Mouse (Mus musculus): ENCODE measurements at regions not wholly inside any gene's neighbourhood (a gene's known extent, or its start where the extent isn't known, plus 50 kb on each side); places are given as distances from the start of the nearest gene placed in this dataset.

DNA sequence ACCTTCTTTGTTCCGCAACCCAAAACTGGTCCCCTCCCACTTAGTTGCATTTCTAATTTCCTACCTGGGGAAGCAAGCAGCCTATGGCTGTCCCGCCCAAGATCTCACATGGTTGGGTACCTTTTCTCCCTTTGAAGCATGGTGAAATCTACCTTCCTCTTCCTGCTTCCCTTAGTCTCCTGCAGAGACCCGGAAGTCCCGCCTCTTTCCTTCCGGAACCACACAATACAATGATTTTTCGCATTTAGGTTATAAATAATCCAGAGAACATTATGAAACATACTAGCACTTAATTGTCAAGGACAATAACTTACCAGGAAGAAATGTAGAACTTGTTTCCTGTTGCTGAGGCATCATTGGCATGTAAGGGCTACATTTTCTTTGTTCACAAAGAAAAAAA is 58.8 kb downstream of the 1700009N14Rik start:
- no peak for DNase-seq

DNA sequence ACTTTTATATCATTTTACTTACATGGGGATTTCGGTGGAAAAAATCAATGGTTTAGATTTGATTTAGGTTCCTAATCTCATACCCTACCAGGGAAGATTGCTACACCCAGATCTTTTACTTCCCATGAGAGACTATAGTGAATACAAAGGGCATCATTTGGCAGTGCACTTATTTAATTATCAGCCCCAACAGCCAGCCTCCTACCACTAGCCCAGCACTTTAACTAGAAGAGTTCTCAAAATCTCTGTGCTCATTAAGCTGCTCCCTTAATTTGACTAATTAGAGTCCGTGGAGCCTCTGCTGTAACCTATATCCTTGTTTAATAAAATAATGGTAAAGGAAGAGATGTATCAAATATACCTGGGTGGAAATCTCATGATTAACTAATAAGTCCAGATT is 77.4 kb downstream of the 1700009N14Rik start:
- DNase-seq, result no peak

DNA sequence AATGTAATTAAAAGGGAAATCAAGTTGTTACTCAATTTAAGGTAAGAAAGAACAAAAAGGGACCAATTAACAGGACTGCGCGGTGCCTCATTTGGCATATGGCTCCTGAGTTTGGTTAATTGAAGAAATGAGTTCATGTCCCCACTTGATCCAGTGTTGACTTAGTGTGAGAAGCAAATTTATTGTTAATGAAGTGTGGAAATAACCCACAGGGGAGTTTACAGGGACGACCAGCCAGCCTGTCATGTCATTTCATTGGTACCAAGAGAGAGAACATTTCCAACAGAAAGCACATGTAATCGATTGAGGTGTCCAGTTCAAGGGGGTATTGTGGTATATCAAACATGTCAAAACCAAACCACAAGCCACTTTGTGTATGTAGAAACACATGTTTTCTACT is 78.6 kb downstream of the 1700009N14Rik start:
- no peak for DNase-seq

DNA sequence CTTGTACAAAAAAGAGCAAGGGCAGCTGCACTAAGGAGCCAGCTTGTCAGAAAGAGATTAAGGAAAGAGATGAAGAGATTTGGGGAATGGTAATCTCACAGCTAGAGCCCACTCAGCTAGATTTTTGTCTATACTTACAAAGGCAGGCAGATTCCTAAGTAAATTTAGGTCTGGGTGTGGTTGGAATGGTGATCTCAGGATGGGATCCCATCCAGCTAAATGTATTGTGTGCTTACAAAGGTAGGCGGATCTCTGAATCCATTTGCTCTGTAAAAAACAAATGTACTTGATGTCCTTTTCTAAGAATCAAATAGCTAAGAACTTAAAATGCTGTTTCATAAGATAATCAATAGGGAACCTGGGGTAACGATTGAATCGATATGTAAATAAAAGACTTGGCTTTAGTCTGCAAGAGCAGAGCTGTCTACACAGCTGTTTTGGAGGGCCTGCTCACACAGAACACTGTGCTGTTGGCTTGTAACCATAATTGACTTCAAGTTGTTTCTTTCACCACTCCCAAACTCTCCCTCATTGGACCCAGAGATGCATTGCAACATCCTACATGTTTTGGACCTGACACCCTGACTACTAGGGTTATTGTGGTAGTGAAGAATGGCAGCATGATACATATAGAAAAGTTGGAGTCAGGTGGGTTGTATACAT is 106.1 kb downstream of the 1700009N14Rik start:
- DNase-seq, result no peak

DNA sequence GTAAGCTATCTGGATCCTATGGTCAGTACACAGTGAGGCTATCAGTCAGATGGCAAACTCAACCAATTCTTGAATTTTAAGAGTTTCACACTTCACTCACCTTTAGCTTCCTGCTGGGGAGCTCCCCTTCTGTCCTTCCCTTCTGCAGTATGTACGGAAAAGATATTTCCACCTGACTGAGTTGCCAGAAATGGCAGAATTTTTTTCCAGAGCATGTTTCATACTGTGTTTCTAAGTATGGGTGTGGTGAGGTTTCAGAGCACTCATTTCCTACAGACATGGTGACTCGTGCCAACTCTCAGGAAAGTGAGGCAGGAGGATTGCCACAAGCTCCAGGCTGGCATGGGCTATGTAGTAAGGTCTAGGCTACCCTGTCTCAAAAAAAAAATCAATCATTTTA is 147.3 kb downstream of the 1700009N14Rik start:
- DNase-seq, result no peak

DNA sequence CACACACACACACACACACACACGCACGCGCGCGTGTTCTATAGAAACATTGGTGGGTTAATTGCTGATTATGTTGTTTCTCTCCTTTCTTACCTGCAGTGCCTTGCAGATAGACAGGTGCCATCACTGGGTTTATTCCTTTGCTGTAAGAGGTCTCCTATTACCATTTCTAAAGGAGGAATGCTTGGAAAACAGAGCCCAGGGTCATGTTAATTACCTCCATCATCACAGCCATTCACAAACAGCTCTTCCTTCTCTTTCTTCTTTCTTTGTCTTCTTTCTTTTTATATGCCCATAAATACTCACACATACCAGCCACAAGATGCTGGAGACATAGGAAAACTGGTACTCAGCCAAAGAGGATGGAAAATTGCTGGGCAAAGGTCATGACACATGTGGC is 155.0 kb downstream of the 1700009N14Rik start:
- DNase-seq, result no peak

DNA sequence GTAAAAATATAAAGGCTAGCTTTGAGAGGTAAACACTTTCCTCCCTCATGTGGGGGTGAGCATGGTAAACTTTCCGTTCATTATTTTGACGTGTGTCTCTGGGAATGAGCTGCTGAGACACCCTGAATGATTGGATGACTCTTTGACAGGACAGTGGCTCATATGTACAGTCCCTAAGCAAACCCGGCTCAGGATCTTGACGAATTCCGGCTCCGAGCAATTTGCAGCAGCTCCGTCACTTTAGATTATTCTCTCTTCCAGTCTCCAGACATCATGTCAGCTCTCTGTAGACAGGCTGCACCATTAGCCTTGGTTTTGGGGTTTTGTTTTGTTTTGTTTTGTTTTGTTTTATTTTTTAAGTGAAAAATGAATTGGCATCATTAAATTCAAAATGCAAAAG is 194.0 kb downstream of the 1700009N14Rik start:
- no peak for DNase-seq

DNA sequence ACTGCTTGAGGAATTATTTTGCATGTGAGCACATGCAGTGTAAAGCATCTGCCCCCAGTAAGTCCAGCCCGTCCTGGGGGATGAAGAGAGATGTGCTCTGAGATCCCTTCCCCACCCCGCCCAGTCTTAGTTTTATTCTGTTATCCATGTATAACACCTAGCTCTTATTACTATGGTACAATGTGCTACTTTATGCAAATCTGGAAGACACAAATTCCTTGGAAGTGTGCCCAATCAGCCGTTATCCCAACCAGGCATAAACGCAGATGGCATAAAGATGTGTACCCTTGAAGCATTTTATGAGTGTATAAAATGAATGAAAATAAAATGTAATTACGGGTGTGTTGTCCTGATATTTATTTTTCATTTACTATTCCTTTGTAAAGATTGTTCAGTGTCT is 194.8 kb downstream of the 1700009N14Rik start:
- no peak for DNase-seq

DNA sequence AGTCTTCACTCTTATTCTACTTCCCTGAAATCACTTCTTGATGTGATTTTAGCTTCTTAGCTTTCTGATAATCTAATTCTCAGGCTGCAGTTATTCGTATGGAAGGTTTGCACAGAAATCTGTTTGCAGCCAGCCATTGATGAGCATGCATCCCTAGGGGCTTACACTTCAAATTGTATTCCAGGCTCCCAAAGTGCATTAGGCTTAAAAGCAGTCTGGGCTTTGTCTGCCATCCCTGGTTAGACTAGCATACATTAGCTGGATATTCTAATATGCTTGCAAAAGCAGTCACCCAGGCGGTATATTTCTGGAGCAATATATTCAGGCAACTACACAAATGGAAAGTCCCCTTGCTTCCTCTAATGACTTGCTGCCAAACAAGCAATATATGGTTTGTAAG is 210.4 kb downstream of the 1700009N14Rik start:
- no peak for DNase-seq

DNA sequence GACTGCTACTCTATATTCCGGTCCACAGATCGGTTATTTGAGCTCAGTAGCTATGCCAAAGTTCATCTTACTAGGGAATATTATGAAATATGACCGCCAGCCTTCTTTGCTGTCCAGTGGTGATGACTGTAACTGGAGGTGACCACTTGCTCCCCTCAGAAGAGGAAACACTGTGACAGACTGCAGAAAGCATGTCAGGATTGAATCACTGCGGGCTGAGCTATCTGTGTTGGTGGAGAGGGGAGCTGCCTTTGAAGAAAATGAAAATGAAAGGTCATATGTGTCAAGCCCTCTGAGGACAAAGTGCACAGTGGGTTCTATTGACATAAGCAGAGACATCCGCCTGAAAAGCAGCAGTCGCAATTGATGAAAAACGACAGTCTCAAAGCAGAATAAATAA is 222.5 kb downstream of the 1700009N14Rik start:
- no peak for DNase-seq

DNA sequence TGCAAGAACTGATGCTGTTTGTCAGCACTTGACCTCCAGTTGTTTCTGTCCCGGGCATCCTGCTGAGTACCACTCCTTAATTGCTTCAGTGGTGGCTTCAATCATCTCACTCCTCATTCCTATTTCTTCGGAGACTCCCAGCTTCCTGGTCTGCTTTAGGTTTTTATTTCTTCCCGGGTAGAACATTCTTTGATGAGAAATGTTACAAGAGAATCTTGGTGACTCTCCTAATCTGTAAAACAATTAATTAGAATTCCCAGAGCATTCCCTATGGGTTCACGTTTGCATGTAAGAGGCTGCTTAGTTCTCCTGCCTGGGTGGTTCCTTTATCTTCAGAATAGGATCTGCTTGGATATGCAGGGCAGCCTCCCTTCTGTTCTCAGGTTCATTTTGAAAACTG is 245.1 kb downstream of the 1700009N14Rik start:
- no peak for DNase-seq

DNA sequence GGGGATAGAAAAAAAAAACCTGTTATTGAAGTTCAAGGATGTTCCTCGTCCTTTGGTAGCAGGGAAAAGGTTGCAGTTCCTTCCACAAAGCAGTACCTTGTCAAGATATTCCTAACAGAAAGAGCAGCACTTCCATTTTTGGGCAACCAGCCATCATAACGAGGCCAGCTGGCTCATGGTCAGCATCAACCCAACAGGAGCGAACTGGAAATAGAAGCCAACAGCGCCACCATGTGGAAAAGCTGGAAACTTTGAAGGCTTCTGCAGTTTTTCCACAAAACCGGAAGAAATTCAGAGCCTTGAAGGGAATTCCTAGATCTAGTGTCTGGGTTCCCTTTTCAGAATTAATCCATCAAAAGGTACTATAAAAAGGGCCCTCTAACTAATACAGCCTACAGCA is 247.5 kb downstream of the 1700009N14Rik start:
- DNase-seq, result peak; percentile 77

DNA sequence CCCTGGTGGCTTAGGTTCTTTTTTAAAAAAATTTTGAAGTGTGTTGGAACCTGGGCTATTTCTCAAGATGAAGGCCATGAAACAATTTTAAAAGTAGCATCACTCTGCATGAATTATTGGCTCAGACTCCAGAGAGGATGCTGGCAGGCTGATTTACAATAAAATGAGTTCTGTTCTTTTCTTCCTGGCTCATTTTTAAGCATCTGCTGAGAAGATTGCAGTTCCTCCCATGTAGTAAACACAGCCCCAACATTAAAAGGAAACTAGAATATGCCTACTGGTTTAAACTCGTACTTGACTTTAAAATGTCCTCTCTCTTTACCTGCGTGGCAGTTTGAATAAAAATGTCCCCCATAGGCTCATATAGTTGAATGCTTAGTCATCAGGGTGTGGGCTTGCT is 249.3 kb downstream of the 1700009N14Rik start:
- no peak for DNase-seq

DNA sequence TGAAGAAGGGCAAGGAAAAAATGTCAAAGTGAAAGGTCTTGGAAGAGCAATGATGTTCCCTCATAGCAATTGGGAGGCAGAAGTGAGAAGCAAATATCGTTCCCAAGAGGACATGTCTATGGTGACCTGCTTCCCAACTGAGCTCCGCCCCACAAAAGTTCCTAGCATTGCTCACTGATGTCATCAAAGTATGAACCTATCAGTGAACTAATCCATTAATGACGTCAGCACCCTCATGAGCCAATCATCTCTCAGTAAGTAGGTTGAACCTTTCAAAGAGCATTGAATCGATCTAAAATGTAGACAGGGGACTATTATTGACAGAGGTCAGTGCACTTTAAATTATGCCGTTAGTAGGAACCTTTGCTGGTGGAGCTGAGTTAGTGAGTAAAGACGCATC is 267.4 kb downstream of the 1700009N14Rik start:
- no peak for DNase-seq

DNA sequence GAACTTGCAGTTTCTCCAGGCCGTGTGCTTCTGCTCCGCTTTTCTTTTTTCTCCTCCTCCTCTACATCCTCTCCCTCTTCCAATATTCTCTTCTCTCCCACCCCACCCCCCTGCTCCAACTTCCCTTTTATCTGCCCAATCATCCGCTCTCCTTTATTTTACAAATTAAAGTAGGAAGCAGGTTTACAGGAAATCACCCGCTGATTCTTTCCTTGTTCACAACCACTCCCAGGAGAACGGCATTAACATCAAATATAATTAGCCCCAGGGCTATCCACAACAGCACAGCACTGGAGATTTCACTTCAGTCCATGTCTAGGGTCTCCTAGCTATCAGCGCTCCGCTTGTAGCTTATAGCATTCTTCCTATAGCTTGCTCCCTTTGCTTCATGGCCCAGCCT is 268.6 kb downstream of the 1700009N14Rik start:
- no peak for DNase-seq

DNA sequence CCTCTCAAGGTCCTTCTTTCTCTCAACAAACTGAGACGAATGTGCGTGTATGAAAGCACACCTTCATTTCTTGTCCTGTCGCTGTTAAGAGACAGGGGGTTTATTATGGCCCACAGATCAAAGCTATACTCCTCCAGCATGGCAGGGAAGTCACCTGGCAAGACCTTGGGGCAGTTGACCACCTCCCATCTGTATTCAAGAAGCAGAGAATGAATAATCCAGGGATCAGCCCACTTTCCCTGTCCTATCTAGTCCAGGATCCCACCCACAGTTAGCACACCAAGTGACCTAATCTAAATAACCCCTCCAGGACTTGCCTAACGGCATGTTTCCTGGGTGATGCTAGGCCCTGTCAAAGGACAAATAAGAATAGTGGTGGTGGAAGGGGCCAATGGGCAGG is 269.9 kb downstream of the 1700009N14Rik start:
- no peak for DNase-seq

DNA sequence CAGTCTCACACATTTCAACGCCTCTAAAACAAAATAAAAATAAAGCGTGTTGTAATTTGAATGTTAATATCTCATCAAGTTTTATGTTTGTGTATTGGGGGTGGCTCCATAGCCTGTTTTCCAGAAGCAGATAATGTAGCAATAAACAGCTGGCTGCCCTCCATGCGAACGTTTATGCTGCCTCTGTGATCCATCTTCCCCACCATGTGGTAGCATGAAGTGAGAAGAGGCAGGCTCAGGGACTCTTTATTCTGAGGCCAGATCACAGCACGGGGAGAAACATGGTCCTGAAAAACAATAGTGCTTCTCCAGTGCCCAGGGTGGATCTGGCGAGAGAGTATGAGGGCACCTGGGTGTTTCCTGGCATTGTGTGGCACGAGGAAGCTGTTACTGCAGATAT is 271.4 kb downstream of the 1700009N14Rik start:
- DNase-seq, result no peak

DNA sequence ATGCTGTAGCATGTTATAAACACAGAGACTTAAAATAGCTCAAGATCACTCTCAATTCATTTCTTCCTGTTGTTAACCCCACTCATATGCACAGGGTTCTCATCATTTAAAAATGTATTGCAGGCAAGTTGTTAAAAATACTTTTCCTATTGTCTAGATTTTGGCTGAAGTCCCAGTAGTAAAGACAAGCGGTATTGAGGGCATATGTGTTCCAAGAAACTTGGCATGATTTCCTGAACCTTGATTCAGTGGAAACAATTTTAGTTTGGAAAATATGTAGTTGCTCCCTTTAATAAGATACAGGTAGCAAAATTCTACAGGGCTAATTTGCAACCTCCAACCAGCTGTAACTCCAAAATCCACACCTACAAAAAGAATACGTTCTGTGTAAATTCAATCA is 315.5 kb downstream of the 1700009N14Rik start:
- DNase-seq, result no peak

DNA sequence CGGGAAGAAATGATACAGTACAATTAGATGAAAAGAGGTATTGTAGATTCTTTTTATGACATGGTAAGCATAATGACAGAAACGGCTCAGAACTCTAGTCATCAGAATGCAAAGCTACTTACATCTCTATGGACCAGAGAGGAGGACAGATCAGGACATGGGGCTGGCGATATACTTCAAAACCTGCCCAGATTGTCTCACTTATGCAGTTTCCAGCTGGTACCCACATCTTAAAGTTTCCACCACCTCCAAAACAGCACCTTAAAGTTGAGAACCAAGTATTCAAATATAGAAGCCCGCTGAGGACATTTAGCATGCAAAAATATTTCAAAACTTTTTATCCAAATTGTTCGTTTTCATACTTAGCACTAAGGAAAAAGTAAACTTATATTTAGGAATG is 341.0 kb downstream of the 1700009N14Rik start:
- DNase-seq, result no peak

DNA sequence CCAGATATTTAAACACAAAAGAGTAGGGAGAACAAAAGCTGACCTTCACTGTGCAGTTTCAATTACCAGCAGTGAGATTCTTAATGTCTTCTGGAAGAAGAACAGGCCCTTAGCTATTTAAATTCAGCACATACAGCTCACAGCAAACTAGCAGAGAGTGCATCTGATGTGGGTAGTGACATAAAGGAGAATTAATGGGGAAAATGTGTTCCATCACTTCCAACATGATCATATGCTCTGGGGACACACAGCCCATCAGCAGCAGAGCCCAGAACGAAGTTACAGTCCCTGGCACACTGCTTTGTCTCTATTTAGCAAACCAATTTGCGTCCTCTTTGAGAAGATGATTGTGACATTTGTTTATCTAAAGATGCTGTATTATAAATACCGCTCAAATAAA is 332.9 kb upstream of the Aco1 start:
- DNase-seq, result no peak

DNA sequence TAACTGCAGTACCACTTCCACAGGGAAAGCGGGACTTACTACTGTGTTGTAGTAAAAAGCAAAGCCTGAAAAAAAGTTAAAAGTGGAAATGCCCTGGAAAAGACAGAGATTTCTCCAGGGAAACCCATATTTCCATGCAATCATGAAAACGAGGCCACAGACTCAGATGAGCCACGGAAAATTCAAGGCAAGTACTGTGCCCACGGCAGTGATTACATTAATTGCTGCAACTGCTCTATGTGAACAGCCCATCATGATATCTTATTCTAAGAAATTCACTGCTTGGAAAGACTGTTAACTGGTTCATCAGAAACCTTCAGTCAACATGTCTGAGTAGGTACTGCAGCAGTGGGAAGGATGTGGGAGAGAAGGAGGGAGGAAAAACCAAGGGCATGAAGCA is 330.1 kb upstream of the Aco1 start:
- no peak for DNase-seq

DNA sequence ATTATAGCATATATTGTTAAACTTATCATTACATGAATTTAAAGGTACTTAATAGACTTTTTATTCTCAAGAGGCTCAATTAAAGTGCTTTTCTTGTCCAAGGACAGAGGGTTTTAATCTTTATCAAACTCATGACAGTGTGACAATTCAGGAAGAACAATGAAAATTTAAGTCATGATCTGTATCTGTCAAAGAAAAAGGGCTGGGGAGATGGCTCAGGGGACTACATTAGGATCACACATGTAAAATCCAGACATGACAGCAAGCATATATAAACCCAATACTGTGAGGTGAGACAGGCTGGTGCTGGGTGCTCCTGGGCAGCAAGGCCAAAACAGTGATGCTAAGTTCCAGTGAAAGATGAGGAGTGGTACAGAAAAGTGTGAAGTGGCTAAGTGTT is 327.3 kb upstream of the Aco1 start:
- no peak for DNase-seq

DNA sequence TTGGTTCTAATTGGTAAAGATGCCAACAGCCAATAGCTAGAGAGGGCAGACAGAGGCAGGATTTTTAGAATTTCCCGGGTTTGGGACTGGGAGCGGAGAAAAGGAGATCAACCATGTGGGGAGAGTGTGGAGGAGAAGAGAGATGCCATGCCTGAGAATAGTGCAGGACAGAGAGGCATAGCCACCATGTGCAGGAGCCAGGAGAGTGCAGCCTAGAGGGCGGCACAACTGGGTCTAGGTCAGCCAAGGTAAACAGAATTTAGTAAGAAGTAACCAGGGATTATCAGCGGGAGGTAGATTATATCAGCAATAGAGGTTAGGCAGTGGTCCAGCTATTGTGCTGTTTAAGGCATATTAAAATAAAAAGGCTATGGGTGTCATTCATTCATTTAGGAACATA is 325.2 kb upstream of the Aco1 start:
- DNase-seq, result no peak

DNA sequence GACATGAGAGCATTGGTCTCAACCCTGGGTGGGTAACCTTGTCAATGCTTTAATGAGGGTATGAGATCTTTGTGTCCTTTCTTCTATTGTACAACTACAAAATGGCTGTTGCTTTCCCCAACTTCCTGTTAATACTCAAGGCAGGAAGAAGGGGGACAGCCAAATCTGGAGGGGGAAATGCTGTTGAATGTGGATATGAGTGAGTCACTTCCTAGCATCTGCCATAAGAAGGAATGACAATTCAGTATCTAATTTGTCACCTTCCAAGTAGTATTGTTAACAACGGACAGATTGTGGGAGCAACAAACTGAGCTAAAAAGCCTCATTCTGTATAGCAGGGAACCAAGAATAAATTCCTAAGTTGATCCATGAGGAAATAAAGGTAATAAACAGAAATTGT is 309.2 kb upstream of the Aco1 start:
- no peak for DNase-seq
